Mouse (Mus musculus): ENCODE measurements at regions not wholly inside any gene's neighbourhood (a gene's known extent, or its start where the extent isn't known, plus 50 kb on each side); places are given as distances from the start of the nearest gene placed in this dataset.

- no peak for DNase-seq
- intact Hi-C loops (cut with DNase I): no loop called here
Observed at GRCm38 (mm10) chr5:126706701-126707100, 534.9 kb upstream of the Tmem132c start.

- intact Hi-C loops (cut with DNase I): no loop called here
- no peak for DNase-seq
Observed at GRCm38 (mm10) chr5:126714672-126715071, 526.9 kb upstream of the Tmem132c start.

- intact Hi-C loops (cut with DNase I): no loop called here
- no peak for DNase-seq
Observed at GRCm38 (mm10) chr5:126718421-126718820, 523.2 kb upstream of the Tmem132c start.

GRCm38 (mm10) chr5:126721300-126721699, 520.3 kb upstream of the Tmem132c start:
- no peak for DNase-seq
- intact Hi-C loops (cut with DNase I): no loop called here

GRCm38 (mm10) chr5:126723304-126724295, 518.0 kb upstream of the Tmem132c start:
- no peak for DNase-seq
- intact Hi-C loops (cut with DNase I): no loop called here

- DNase-seq: no peak
- intact Hi-C loops (cut with DNase I): no loop called here
Observed at GRCm38 (mm10) chr5:126724329-126724728, 517.3 kb upstream of the Tmem132c start.

- intact Hi-C loops (cut with DNase I): loop anchor here (2.0 kb wide), 1 partner anchor 111 kb away; no protein-coding TSS in a partner anchor
- DNase-seq: peak; percentile 12 to 53
Observed at GRCm38 (mm10) chr5:126733470-126733869, 508.1 kb upstream of the Tmem132c start.

GRCm38 (mm10) chr5:126735733-126736132, 505.9 kb upstream of the Tmem132c start:
- intact Hi-C loops (cut with DNase I): no loop called here
- DNase-seq: no peak

- intact Hi-C loops (cut with DNase I): loop anchor here (2.0 kb wide), 1 partner anchor 19 kb away; no protein-coding TSS in a partner anchor
- no peak for DNase-seq
Observed at GRCm38 (mm10) chr5:126737681-126738080, 503.9 kb upstream of the Tmem132c start.

- DNase-seq: no peak
- intact Hi-C loops (cut with DNase I): no loop called here
Observed at GRCm38 (mm10) chr5:126740861-126741410, 500.7 kb upstream of the Tmem132c start.

- intact Hi-C loops (cut with DNase I): no loop called here
- DNase-seq: no peak
Observed at GRCm38 (mm10) chr5:126755107-126755506, 486.5 kb upstream of the Tmem132c start.

- no peak for DNase-seq
- intact Hi-C loops (cut with DNase I): no loop called here
Observed at GRCm38 (mm10) chr5:126765037-126765707, 476.4 kb upstream of the Tmem132c start.

GRCm38 (mm10) chr5:126769031-126769430, 472.6 kb upstream of the Tmem132c start:
- intact Hi-C loops (cut with DNase I): no loop called here
- no peak for DNase-seq

GRCm38 (mm10) chr5:126787706-126788610, 453.6 kb upstream of the Tmem132c start:
- intact Hi-C loops (cut with DNase I): no loop called here
- DNase-seq: peak; percentile 48 to 59

- intact Hi-C loops (cut with DNase I): no loop called here
- DNase-seq: no peak
Observed at GRCm38 (mm10) chr5:126799698-126800279, 441.8 kb upstream of the Tmem132c start.

GRCm38 (mm10) chr5:126806656-126807055, 435.0 kb upstream of the Tmem132c start:
- DNase-seq: no peak
- intact Hi-C loops (cut with DNase I): no loop called here

GRCm38 (mm10) chr5:126816069-126816468, 425.5 kb upstream of the Tmem132c start:
- intact Hi-C loops (cut with DNase I): no loop called here
- DNase-seq: no peak

GRCm38 (mm10) chr5:126835440-126835839, 406.2 kb upstream of the Tmem132c start:
- DNase-seq: no peak
- intact Hi-C loops (cut with DNase I): no loop called here

- no peak for DNase-seq
Observed at GRCm38 (mm10) chr5:126842606-126843005, 399.0 kb upstream of the Tmem132c start.

GRCm38 (mm10) chr5:126862078-126862477, 379.5 kb upstream of the Tmem132c start:
- DNase-seq: no peak
- intact Hi-C loops (cut with DNase I): no loop called here

More at GRCm38 (mm10) chr5:126842606-126843005, 399.0 kb upstream of the Tmem132c start:
- intact Hi-C loops (cut with DNase I): no loop called here

Measured in heart, postnatal 10 days (tissue).